Mouse (Mus musculus): ENCODE data around the gene Bub3. TPM values are rescaled to one million over a fixed set of nuclear protein-coding genes. Genes with fewer than 3 reads are reported as not detected.

Bub3 gene
- polyA plus RNA-seq, 1 experiment from 2014 or later: 257 TPM

Other genes with a start within 250 kb of the Bub3 start
- not detected in 2 replicates for gene Cuzd1, start 237.9 kb upstream of the Bub3 start, polyA plus RNA-seq (2014; fragmentation: Nextera tagmentation; extraction: Ambion mirVana)
- gene Fam24b, start 230.7 kb upstream of the Bub3 start, polyA plus RNA-seq (2014; fragmentation: Nextera tagmentation; extraction: Ambion mirVana): not detected in 2 replicates
- gene Fam24a, start 226.4 kb upstream of the Bub3 start, polyA plus RNA-seq (2014; fragmentation: Nextera tagmentation; extraction: Ambion mirVana): not detected in 2 replicates
- gene 2310057M21Rik, start 197.5 kb upstream of the Bub3 start, polyA plus RNA-seq (2014; fragmentation: Nextera tagmentation; extraction: Ambion mirVana): 25.6 and 28.7 TPM in 2 replicates
- gene Pstk, start 189.1 kb upstream of the Bub3 start, polyA plus RNA-seq (2014; fragmentation: Nextera tagmentation; extraction: Ambion mirVana): 48.6 and 53.9 TPM in 2 replicates
- 30.0 and 33.9 TPM in 2 replicates for gene Ikzf5, start 149.7 kb upstream of the Bub3 start, polyA plus RNA-seq (2014; fragmentation: Nextera tagmentation; extraction: Ambion mirVana)
- gene Acadsb, start 149.6 kb upstream of the Bub3 start, polyA plus RNA-seq (2014; fragmentation: Nextera tagmentation; extraction: Ambion mirVana): 78.5 and 83.0 TPM in 2 replicates
- 0.92 and 1.4 TPM in 2 replicates for gene Hmx3, start 17.4 kb upstream of the Bub3 start, polyA plus RNA-seq (2014; fragmentation: Nextera tagmentation; extraction: Ambion mirVana)
- gene Hmx2, start 11.4 kb upstream of the Bub3 start, polyA plus RNA-seq (2014; fragmentation: Nextera tagmentation; extraction: Ambion mirVana): 1.7 and 2.9 TPM in 2 replicates